Mouse (Mus musculus) neural tube, embryonic 14.5 days (tissue): ENCODE results near the gene Itga9. TPM values are rescaled to one million over a fixed set of nuclear protein-coding genes. Genes with fewer than 3 reads are reported as not detected.
A peak's percentile ranks its signal among the peaks of the same experiment; 100 is the strongest.

Experiments
- ATAC-seq: fragments of 200-750 bp; cut with Nextera tagmentation; 2 replicates; pipeline ENCODE4 v1.8.0; 2017; ENCODE audit warnings: low read depth, mild to moderate bottlenecking, moderate TSS enrichment, moderate library complexity
- H3K27ac ChIP-seq: fragments of 300-500 bp; sonication (generic); 2 replicates; pipeline ENCODE4 v1.5.1; 2014; ENCODE audit warnings: low read depth, mild to moderate bottlenecking, control low read depth, low read length, moderate library complexity, mixed read lengths
- H3K27me3 ChIP-seq: fragments of 300-500 bp; sonication (generic); 2 replicates; pipeline ENCODE4 v1.6.1; 2014; ENCODE audit warnings: low read length; ENCODE audit not compliant: control insufficient read depth, insufficient read depth
- H3K36me3 ChIP-seq: fragments of 300-500 bp; sonication (generic); 2 replicates; pipeline ENCODE4 v1.6.1; 2014; ENCODE audit warnings: low read length, mixed read lengths; ENCODE audit not compliant: control insufficient read depth, insufficient read depth
- H3K4me1 ChIP-seq: fragments of 300-500 bp; sonication (generic); 2 replicates; pipeline ENCODE4 v1.6.1; 2014; ENCODE audit warnings: low read length; ENCODE audit not compliant: control insufficient read depth, insufficient read depth
- H3K4me2 ChIP-seq: fragments of 300-500 bp; sonication (generic); 2 replicates; pipeline ENCODE4 v1.6.1; 2014; ENCODE audit warnings: mild to moderate bottlenecking, low read depth, low read length, control low read depth
- H3K4me3 ChIP-seq: fragments of 300-500 bp; sonication (generic); 2 replicates; pipeline ENCODE4 v1.5.1; 2014; ENCODE audit warnings: low read depth, low read length, control low read depth, mixed read lengths
- H3K9ac ChIP-seq: fragments of 300-500 bp; sonication (generic); replicated peaks from 2 replicates; pipeline ENCODE4 v1.6.1; 2014; ENCODE audit warnings: low read depth, mild to moderate bottlenecking, control low read depth, low read length, mixed read lengths
- H3K9me3 ChIP-seq: fragments of 300-500 bp; sonication (generic); 2 replicates; pipeline ENCODE4 v1.6.1; 2016; ENCODE audit warnings: low read length; ENCODE audit not compliant: control insufficient read depth
- WGBS: fragments of 180-500 bp; shearing (Covaris S2); extraction: QIAGEN DNeasy Blood & Tissue Kit; methylation state at CpG from one replicate; pipeline ENCODE4 v1.1.7; 2014; 5-methylcytosine and 5-hydroxymethylcytosine counted together
- polyA plus RNA-seq: library from polyadenylated mRNA; unstranded; fragments of >200 nt; fragmentation: Nextera tagmentation; extraction: Ambion mirVana; gene quantifications from 2 replicates; pipeline ENCODE4 v1.2.1, GENCODE M21; 2014

Gene Itga9
- polyA plus RNA-seq, 1 experiment from 2014 or later = 1.7 TPM

DNA sequence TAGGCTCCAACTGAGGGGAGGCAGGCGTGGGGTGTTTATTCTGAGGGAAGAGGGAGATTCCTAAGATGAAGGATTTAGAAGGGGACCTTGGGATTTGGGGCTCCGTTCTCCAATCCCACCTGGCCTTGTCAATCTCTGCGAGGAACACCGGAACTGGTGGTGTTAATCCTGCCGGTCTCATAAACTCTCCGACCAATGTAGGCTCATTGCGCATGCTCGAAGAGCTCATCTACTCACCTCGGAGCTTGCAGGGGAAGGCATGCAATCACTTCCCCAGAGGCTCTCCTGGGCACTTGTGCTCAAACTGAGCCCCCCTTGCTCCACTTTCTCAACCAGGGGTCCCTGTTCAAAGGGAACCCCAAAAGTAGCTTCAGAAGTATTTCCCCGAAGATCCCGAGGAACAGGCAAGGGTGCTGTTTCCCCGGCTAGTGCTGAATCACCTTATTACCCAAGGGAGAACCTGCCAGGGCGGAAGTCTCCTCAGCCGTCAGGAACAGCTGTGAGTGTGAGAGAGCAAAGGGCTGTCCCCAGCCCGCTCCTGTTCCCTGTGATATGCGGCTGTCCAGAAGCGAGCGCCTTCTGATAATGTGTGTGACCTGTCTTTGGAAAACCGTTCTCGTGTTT lies 5.6 kb downstream of the Itga9 start:
- peaks cover 15% of the 10 kb centered on the region for H3K4me1 ChIP-seq
- H3K9ac ChIP-seq = no peak overlapping the region
- H3K27ac ChIP-seq = no peak overlapping the region
- WGBS = 52% methylated on average over 20 of the region's 20 CpGs
- no peak for ATAC-seq
- H3K27me3 ChIP-seq = peaks cover 3% of the 10 kb centered on the region; the same call in 1 of the 2 replicates
- peak overlapping the region; percentile 5; the same call in 1 of the 2 replicates for H3K4me2 ChIP-seq
- H3K4me3 ChIP-seq = no peak overlapping the region
- H3K9me3 ChIP-seq = no peaks in the 10 kb centered on the region
- no peaks in the 10 kb centered on the region for H3K36me3 ChIP-seq

DNA sequence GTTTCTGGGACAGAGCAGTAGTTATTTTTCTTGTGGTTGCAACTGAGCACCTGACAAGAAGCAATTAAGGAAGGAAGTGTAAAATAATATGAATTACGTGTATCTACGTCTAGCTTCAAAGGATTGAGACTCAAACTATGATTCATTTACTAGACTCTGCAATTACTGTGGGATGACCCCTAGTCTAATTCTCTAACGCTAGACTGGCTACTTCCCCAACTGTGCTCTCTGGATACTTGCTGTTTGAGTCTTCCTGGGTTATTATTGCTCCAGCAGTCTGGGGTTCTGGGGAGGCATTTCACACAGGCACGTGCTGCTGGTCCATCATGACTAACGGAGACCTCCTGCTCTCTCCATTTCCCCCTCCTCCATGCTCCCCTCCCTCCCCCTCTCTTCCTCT lies 10.7 kb downstream of the Itga9 start:
- H3K4me2 ChIP-seq = no peak overlapping the region
- H3K9me3 ChIP-seq = no peaks in the 10 kb centered on the region
- WGBS = 59% methylated on average over 5 of the region's 5 CpGs
- H3K4me3 ChIP-seq = no peak overlapping the region
- H3K27ac ChIP-seq = no peak overlapping the region
- no peak overlapping the region for H3K9ac ChIP-seq
- H3K36me3 ChIP-seq = no peaks in the 10 kb centered on the region
- no peak for ATAC-seq
- no peaks in the 10 kb centered on the region for H3K27me3 ChIP-seq
- peaks cover 3% of the 10 kb centered on the region; the same call in 1 of the 2 replicates for H3K4me1 ChIP-seq

DNA sequence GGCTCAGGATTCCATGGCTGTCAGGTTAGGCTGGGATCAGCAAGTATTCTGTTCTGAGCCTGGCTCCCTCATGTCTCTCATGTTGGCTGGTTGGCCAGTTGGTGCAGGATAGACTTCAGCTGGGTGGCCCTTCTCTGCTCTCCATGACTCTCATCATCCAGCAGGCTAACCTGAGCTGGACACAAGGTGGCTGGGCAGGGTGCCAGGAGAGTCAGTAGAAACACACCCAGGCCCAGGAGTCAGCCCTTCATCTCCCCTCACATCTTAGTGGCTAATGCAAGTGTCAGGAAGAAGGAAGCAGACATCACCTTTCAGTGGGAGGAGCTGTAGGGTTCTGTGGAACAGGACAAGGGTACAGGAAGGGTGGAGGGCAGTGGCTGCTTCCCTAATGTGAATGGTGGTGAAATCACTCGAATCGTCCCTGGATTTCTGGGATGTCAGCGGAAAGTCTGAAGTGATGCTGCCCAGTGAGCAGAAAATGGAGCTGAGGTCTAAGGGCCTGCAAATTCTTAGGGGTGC lies 12.3 kb downstream of the Itga9 start:
- no peak for ATAC-seq
- Histone ChIP-seq H3K4me3 (no peak overlapping the region), H3K27ac (no peak overlapping the region), H3K4me2 (no peak overlapping the region), H3K9me3 (no peaks in the 10 kb centered on the region), H3K4me1 (no peaks in the 10 kb centered on the region), H3K36me3 (no peaks in the 10 kb centered on the region), H3K27me3 (no peaks in the 10 kb centered on the region), H3K9ac (no peak overlapping the region)
- 91% methylated on average over 3 of the region's 3 CpGs for WGBS

DNA sequence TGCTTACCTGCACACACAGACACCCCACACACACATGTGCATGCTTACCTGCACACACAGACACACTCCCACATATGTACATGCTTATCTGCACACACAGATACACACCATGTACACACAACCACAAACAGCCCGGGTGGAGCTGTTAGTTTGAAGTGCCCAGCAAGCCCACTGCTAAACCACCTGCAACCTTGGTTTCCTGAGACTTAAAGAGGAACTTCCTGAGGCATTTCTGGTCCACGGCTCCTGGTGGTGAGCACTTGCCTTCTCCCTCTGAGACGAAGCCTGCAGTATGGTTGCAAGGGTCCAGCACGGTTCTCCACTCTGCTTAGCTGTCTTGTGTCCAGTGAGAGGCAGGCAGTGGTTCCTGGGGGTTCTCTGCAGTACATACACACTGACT lies 14.3 kb downstream of the Itga9 start:
- no peaks in the 10 kb centered on the region for H3K36me3 ChIP-seq
- H3K9me3 ChIP-seq = no peaks in the 10 kb centered on the region
- no peak overlapping the region for H3K4me2 ChIP-seq
- no peak for ATAC-seq
- no peak overlapping the region for H3K4me3 ChIP-seq
- WGBS = 67% methylated on average over 4 of the region's 4 CpGs
- H3K9ac ChIP-seq = no peak overlapping the region
- no peaks in the 10 kb centered on the region for H3K27me3 ChIP-seq
- no peaks in the 10 kb centered on the region for H3K4me1 ChIP-seq
- H3K27ac ChIP-seq = no peak overlapping the region

DNA sequence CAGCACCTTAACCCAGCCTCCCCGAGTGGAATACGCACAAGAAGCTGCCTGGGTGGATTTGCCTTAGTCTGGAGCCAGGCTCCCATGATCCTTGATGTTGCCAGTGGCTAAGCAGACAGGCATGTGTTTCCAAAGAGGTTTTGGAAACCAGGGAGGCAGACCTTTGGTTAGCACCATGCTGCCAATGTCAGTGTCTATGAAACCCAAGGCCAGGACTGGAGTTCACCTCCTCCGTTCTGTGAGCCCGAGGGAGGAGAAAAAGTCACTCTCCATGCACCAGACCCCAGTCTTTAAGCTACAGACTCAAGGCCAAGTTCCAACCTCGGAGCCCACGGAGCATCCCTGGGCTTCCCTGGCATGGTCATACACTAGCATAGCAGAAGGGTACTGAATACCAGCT lies 15.2 kb downstream of the Itga9 start:
- H3K27ac ChIP-seq = no peak overlapping the region
- no peaks in the 10 kb centered on the region for H3K36me3 ChIP-seq
- H3K4me1 ChIP-seq = no peaks in the 10 kb centered on the region
- H3K4me3 ChIP-seq = no peak overlapping the region
- no peak overlapping the region for H3K9ac ChIP-seq
- H3K27me3 ChIP-seq = no peaks in the 10 kb centered on the region
- no peak for ATAC-seq
- 96% methylated on average over 6 of the region's 6 CpGs for WGBS
- H3K4me2 ChIP-seq = no peak overlapping the region
- H3K9me3 ChIP-seq = no peaks in the 10 kb centered on the region

DNA sequence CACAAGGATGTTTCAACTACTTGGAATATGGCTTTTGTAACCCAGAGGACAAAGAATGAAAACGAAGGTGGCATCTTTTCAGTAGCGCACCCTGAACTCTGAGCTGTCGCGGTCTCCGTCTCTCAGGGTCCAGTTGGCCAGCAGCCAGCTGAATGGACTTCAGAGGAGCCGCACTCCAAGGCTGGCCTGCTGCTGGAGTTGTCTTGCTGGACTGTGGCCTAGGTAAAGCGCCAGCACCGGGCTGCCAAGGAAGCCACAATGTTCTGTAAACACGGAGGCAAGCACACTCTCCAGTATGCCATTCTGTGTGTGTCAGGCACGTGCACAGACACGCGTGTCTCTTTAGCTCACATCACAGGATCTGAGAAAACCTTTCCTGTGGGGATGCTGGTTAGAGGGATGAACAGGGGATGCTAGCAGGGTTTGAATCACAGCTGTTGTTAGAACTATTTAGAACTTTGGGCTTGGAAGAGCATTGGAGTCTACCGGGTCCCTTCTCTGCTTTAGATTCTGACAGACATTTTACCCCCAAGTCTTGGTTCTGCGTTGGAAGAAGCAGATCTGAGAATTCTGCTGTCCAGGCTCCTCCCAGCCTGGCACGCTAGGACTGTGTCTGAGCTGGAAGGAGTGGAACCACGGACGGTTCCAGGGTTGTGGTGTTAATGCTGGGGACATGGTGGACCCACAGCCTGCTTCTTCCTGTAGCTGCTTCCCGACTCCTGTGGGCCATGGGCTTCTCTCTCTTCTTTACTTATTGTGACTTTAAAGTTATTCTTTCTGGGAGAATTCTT lies 16.1 kb downstream of the Itga9 start:
- Histone ChIP-seq H3K27ac (no peak overlapping the region), H3K27me3 (no peaks in the 10 kb centered on the region), H3K4me1 (no peaks in the 10 kb centered on the region), H3K36me3 (no peaks in the 10 kb centered on the region), H3K9ac (no peak overlapping the region), H3K4me3 (no peak overlapping the region), H3K9me3 (no peaks in the 10 kb centered on the region), H3K4me2 (no peak overlapping the region)
- WGBS = 87% methylated on average over 18 of the region's 18 CpGs
- no peak for ATAC-seq

DNA sequence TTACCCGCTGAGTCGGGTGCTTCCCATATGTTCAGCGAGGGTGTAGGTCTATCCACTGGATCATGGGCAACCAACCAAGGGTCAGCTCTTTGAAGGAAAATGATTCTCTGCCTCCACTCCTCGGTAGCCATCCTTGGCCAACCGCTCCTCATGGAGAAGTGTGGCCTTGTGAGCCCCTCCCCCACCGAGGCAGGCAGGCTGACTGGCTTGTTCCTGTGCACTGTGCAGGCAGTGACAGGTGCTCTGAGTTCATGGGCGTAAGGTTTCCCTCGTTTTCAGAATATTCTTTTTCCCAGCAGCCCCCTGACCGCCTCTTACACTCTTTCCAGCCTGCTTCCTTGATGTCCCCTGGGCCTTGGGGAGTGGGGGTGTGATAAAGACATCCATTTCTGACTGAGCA lies 17.0 kb downstream of the Itga9 start:
- no peak overlapping the region for H3K4me3 ChIP-seq
- H3K4me1 ChIP-seq = no peaks in the 10 kb centered on the region
- no peaks in the 10 kb centered on the region for H3K36me3 ChIP-seq
- no peaks in the 10 kb centered on the region for H3K9me3 ChIP-seq
- WGBS = 76% methylated on average over 9 of the region's 9 CpGs
- H3K4me2 ChIP-seq = no peak overlapping the region
- no peaks in the 10 kb centered on the region for H3K27me3 ChIP-seq
- H3K9ac ChIP-seq = no peak overlapping the region
- ATAC-seq = no peak
- no peak overlapping the region for H3K27ac ChIP-seq

DNA sequence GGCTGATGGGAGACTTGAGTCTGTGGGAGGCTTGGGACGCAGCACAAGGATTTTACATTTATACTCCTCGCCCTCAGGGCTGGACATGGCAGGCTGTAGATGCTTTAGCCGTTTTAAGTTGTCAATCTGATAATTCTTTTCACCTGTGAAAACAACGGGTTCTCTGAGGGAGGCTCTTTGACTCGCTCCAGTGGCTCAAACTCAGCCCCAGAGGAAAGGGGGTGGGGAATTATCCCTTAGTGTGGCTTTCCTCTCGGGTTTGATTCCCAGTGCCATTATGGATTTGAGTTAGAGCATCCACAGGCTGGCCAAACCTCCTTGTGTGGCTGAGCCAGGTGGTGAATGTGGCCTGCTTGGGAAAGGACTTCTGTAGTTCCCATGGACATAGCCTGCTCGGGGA lies 17.7 kb downstream of the Itga9 start:
- no peaks in the 10 kb centered on the region for H3K4me1 ChIP-seq
- no peak overlapping the region for H3K4me2 ChIP-seq
- no peaks in the 10 kb centered on the region for H3K27me3 ChIP-seq
- no peak overlapping the region for H3K9ac ChIP-seq
- H3K9me3 ChIP-seq = no peaks in the 10 kb centered on the region
- WGBS = 57% methylated on average over 7 of the region's 7 CpGs
- H3K4me3 ChIP-seq = no peak overlapping the region
- no peak overlapping the region for H3K27ac ChIP-seq
- H3K36me3 ChIP-seq = no peaks in the 10 kb centered on the region
- no peak for ATAC-seq

DNA sequence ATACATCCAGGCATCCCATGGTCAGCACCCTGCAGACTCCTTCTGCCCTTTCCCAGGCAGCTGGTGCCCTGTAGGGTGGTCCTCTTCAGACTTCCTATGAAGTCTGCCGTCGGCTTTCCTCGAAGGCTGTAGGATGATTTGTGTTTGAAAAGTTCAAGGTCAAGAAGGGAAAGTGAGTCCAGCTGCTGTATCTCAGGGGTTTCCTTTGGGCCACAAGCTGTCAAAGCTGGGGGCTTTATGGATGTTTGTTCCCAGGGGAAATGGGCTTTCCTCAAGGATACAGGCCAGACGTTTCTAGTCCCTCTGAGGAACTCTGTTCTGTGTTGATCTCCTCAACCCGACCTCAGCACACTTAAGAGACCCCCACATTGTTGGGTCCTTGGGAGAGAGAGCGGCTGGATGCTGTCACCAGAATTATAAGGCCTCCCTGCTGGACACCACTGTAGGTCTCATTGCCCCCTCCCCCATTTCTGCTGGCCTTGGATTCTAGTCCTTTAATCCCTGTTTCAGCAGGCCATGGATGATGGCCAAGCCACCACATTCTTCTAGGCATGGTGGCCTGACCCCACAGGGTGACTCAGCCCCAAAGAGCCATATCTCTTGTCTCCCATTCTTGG lies 23.4 kb downstream of the Itga9 start:
- 37% methylated on average over 6 of the region's 6 CpGs for whole genome bisulfite sequencing
- Histone ChIP-seq H3K9me3 (no peaks in the 10 kb centered on the region), H3K27ac (no peak overlapping the region), H3K4me3 (no peak overlapping the region), H3K9ac (no peak overlapping the region), H3K4me2 (no peak overlapping the region), H3K27me3 (no peaks in the 10 kb centered on the region), H3K36me3 (no peaks in the 10 kb centered on the region), H3K4me1 (no peaks in the 10 kb centered on the region)
- no peak for ATAC-seq
